Mouse (Mus musculus): ENCODE results near the gene Ppp1r12a. TPM values are rescaled to one million over a fixed set of nuclear protein-coding genes. Genes with fewer than 3 reads are reported as not detected.
A peak's percentile ranks its signal among the peaks of the same experiment; 100 is the strongest.

The Ppp1r12a gene
- polyA plus RNA-seq, 1 experiment from 2014 or later: 39.6 TPM

DNA sequence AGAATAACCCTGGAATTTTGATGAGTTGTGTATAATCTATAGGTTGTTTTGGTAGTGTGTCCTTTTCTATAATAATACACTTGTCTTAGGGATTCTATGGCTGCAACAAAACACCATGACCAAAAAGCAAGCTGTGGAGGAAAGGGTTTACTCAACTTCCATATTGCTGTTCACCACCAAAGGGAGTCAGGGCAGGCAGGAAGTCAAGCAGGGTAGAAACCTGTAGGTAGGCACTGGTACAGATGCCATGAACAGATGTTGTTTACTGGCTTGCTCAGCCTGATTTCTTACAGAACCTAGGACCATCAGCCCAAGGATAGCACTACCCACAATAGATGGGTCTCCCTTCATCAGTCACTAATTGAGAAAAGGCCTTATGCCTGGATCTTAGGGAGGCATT is 41.4 kb downstream of the Ppp1r12a start:
- Histone ChIP-seq H3K4me1 (replicated peaks) (peaks cover 3% of the 10 kb centered on the region; the same call in 1 of the 2 replicates), H3K27ac (no peak overlapping the region), H3K4me3 (replicated peaks) (no peak overlapping the region), H3K27me3 (no peaks in the 10 kb centered on the region), H3K9ac (no peak overlapping the region), H3K36me3 (peaks cover 9% of the 10 kb centered on the region), H3K9me3 (replicated peaks) (no peaks in the 10 kb centered on the region), H3K4me2 (no peak overlapping the region)
- DNase-seq (no peak), ATAC-seq (ENCODE audit: low read depth) (no peak)

DNA sequence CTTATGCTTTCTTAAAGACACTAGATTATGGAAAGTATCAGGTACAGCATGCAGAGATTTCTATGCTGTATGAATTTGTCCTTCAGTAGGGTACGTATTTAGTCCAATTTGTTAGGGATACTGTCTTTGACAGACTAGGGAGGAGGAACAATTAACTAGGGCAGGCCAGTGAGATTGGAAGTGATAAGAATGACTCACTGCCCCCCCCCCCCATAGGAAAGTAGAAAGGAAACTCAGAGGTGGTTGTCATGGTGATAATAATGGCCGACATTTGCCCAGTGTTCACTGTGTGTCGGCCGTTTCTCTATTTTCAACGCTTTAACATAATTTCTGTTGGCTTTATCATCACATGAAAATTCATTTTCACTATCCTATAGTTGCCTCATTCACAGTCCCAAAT is 47.4 kb downstream of the Ppp1r12a start:
- DNase-seq (no peak), ATAC-seq (ENCODE audit: low read depth) (no peak)
- no peaks in the 10 kb centered on the region for H3K9me3 ChIP-seq (replicated peaks)
- 0 out of 2 replicates have a peak, but pooled peaks cover 3% of the 10 kb centered on the region for H3K36me3 ChIP-seq
- no peaks in the 10 kb centered on the region for H3K27me3 ChIP-seq
- 78% methylated on average over 5 of the region's 5 CpGs for WGBS (ENCODE audit: insufficient replicate concordance)
- no peak overlapping the region for H3K27ac ChIP-seq
- H3K4me3 ChIP-seq (replicated peaks): no peak overlapping the region
- no peak overlapping the region for H3K4me2 ChIP-seq
- no peak overlapping the region for H3K9ac ChIP-seq
- no peaks in the 10 kb centered on the region for H3K4me1 ChIP-seq (replicated peaks)

DNA sequence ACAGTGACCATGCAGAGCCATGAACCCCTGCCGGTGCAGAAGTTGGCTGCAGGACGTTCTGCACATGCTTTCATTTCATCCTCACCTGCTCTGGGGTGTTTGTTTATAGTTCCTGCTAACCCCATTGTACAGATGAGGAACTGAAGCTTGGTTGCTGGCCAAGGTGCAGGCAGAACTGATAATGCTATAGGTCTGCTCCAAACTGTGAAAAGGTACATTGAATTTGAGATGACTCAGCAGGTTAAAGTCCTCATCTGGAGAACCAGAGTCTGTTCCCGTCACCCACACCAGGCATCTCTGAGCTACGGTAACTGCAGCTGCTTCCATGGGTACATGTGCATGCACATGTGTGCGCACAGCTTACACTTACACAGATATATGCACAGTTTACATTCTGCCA is 62.4 kb downstream of the Ppp1r12a start:
- ATAC-seq (ENCODE audit: low read depth): 0 out of 2 replicates have a peak, but pooled peaks have one; percentile 31
- no peaks in the 10 kb centered on the region for H3K27me3 ChIP-seq
- DNase-seq: no peak
- H3K36me3 ChIP-seq: peaks cover 14% of the 10 kb centered on the region
- no peaks in the 10 kb centered on the region for H3K9me3 ChIP-seq (replicated peaks)
- no peak overlapping the region for H3K4me2 ChIP-seq
- H3K4me1 ChIP-seq (replicated peaks): no peaks in the 10 kb centered on the region
- WGBS (ENCODE audit: insufficient replicate concordance): 85% methylated on average over 5 of the region's 5 CpGs
- no peak overlapping the region for H3K4me3 ChIP-seq (replicated peaks)
- no peak overlapping the region for H3K9ac ChIP-seq
- no peak overlapping the region for H3K27ac ChIP-seq

DNA sequence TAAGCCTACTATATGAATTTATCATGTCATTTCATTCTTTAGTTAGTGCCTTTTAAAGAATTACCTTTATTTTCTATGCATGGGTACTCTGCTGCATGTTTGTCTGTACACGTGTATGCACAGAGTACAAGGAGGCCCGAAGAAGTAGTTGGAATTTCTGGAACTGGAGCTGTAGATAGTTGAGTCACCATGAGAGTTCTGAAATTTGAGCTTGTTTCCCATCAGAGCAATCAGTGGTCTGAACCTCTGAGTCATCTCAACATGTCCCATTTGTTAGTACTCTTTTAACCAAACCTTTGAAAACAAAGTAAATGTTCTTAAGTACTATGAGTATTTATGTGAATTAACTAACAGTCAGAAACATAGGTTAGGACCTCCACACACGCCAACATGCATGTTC is 75.1 kb downstream of the Ppp1r12a start:
- Histone ChIP-seq H3K9me3 (replicated peaks) (no peaks in the 10 kb centered on the region), H3K4me1 (replicated peaks) (no peaks in the 10 kb centered on the region), H3K27ac (no peak overlapping the region), H3K27me3 (no peaks in the 10 kb centered on the region), H3K4me2 (no peak overlapping the region), H3K9ac (no peak overlapping the region), H3K36me3 (peaks cover 35% of the 10 kb centered on the region), H3K4me3 (replicated peaks) (no peak overlapping the region)
- 87% methylated on average over 3 of the region's 3 CpGs for WGBS (ENCODE audit: insufficient replicate concordance)
- DNase-seq: no peak
- ATAC-seq (ENCODE audit: low read depth): no peak

DNA sequence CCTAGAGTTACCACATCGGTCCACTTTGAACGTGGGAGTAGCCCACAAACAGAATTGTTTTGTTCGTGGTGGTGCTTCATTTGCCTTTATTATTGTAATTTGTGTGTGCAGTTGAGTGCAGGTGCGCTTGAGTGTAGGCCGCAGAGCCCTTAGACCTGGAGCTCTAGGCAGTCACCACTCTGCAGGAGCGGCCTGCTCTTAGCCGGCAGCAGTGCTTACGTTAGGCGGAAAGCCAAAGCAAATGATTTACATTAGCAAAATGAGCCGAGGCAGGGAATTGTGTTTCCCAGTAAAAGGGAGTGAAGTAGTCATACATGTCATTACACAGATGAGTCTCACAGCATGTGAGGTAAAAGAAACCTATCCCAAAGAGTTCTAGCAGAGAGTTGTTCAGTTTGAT is 77.1 kb downstream of the Ppp1r12a start:
- Histone ChIP-seq H3K36me3 (peaks cover 37% of the 10 kb centered on the region), H3K27me3 (no peaks in the 10 kb centered on the region), H3K4me2 (no peak overlapping the region), H3K9ac (no peak overlapping the region), H3K4me1 (replicated peaks) (no peaks in the 10 kb centered on the region), H3K27ac (no peak overlapping the region), H3K4me3 (replicated peaks) (no peak overlapping the region), H3K9me3 (replicated peaks) (no peaks in the 10 kb centered on the region)
- WGBS (ENCODE audit: insufficient replicate concordance): 89% methylated on average over 10 of the region's 10 CpGs
- no peak for DNase-seq
- no peak for ATAC-seq (ENCODE audit: low read depth)

DNA sequence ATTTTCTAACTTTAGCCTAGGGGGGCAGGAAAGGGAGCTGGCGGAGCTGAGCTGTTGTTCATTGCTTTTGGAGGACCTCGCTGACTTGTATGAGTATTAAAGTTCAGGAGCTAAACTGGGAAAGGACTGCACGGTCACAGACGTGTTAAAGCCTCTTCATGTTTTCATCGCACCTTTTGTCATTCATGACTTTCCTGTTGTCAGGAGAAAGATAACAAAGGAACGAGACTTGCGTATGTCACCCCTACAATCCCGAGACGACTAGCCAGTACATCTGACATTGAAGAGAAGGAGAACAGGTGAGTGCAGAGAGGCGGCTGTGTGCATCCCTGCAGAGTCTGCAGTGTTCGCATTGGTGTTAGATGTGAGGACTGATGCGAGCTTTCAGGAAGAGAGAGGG is 88.7 kb downstream of the Ppp1r12a start:
- Histone ChIP-seq H3K36me3 (peaks cover 41% of the 10 kb centered on the region), H3K4me2 (no peak overlapping the region), H3K9ac (no peak overlapping the region), H3K4me1 (replicated peaks) (peaks cover 3% of the 10 kb centered on the region), H3K27ac (no peak overlapping the region), H3K9me3 (replicated peaks) (no peaks in the 10 kb centered on the region), H3K27me3 (no peaks in the 10 kb centered on the region), H3K4me3 (replicated peaks) (no peak overlapping the region)
- ATAC-seq (ENCODE audit: low read depth) (no peak), DNase-seq (no peak)
- WGBS (ENCODE audit: insufficient replicate concordance): 84% methylated on average over 12 of the region's 12 CpGs

DNA sequence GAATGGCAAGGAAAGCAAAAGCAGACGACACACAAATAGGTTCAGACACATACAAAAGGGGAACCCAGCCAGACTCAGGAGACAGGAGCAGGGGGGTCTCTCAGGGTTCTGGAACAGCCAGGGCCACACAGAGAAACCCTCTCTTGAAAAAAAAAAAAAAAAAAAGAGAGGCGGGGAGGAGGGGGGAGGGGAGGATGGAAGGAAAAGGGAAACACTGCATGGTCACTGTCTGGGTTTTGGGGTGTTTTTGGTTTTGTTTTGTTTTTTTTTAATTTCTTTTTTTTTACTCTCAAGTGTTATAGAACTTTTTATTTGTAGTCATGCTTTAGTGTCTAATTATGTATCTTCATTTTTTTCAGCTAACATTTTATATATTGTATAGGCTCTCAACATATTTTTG is 89.2 kb downstream of the Ppp1r12a start:
- Histone ChIP-seq H3K4me2 (no peak overlapping the region), H3K4me3 (replicated peaks) (no peak overlapping the region), H3K27ac (no peak overlapping the region), H3K4me1 (replicated peaks) (peaks cover 8% of the 10 kb centered on the region), H3K9ac (no peak overlapping the region), H3K36me3 (peaks cover 44% of the 10 kb centered on the region), H3K9me3 (replicated peaks) (no peaks in the 10 kb centered on the region), H3K27me3 (no peaks in the 10 kb centered on the region)
- ATAC-seq (ENCODE audit: low read depth): no peak
- DNase-seq: no peak
- WGBS (ENCODE audit: insufficient replicate concordance): 45% methylated on average over 2 of the region's 2 CpGs

DNA sequence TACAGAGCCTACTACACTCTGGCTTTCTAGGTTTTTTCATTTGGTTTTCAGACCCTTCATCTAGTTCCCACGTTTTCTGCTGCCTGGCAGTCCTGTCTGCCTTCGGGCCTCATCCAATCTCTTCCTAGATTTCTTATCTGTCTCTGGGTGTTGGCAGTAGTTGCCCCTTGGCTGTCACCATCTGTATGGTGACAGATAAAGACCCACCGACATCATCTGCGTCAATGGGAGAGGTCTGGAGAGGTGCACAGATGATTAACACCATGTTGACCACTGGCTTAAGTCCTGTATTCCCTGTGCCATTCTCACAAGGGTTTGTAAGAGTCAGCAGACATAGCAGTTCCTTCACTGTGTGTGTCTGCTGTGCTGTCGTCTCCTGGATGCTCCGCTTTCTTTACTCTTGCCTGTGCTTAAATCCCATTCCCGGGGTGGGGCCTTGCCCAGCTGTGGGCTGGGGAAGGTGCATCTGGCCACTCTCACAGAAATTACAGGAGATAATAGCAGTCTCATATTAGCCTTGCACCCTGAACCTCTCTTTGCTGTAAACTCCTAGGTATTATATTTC is 93.9 kb downstream of the Ppp1r12a start:
- Histone ChIP-seq H3K36me3 (peaks cover 43% of the 10 kb centered on the region), H3K27ac (no peak overlapping the region; the same call in 1 of the 2 replicates)
- ATAC-seq (ENCODE audit: low read depth): peak; percentile 92

DNA sequence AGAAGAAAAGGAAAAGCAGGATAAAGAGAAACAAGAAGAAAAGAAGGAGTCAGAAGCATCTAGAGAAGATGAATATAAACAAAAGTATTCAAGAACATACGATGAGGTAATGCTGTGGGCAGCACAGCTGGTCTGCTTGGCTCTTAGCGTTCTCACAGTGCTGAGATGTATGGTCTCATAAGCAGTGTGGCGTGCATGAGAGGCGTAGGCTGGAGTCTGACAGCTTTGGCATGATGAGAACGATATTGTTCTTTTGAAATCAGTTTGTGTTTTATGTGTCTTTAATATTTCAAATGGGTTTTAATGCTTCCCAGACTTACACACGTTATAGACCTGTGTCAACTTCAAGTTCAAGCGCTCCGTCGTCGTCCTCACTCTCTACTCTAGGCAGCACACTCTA is 98.9 kb downstream of the Ppp1r12a start:
- Histone ChIP-seq H3K4me2 (no peak overlapping the region), H3K4me1 (replicated peaks) (peaks cover 4% of the 10 kb centered on the region), H3K27me3 (no peaks in the 10 kb centered on the region), H3K9me3 (replicated peaks) (no peaks in the 10 kb centered on the region), H3K4me3 (replicated peaks) (no peak overlapping the region), H3K36me3 (peaks cover 51% of the 10 kb centered on the region), H3K27ac (no peak overlapping the region), H3K9ac (no peak overlapping the region)
- WGBS (ENCODE audit: insufficient replicate concordance): 90% methylated on average over 10 of the region's 10 CpGs
- no peak for DNase-seq
- no peak for ATAC-seq (ENCODE audit: low read depth)

More for the DNA sequence above, 93.9 kb downstream of the Ppp1r12a start:
- H3K9ac ChIP-seq: no peak overlapping the region
- peaks cover 9% of the 10 kb centered on the region for H3K4me1 ChIP-seq (replicated peaks)
- H3K4me3 ChIP-seq (replicated peaks): no peak overlapping the region
- H3K9me3 ChIP-seq (replicated peaks): no peaks in the 10 kb centered on the region
- peak; percentile 44 for DNase-seq
- H3K27me3 ChIP-seq: no peaks in the 10 kb centered on the region
- no peak overlapping the region for H3K4me2 ChIP-seq
- WGBS (ENCODE audit: insufficient replicate concordance): 38% methylated on average over 7 of the region's 7 CpGs

DNA sequence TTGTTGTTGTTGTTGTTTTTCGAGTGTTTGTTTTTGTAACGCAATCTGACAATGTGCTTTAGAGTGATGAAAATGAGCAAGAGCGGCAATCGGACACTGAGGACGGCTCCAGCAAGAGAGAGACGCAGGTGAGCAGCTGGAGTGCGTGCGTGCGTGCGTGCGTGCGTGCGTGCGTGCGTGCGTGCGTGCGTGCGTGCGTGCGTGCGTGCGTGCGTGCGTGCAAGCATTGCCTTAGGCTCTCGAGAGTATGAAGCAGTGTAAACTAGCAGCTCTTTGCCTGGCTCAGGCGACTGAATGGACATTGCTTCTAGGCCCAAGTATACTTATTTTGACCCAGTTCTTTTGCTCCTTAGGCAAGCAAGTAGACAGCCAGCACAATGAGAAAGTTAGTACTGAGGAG is 102.6 kb downstream of the Ppp1r12a start:
- no peak for DNase-seq
- ATAC-seq (ENCODE audit: low read depth): no peak
- Histone ChIP-seq H3K9me3 (replicated peaks) (no peaks in the 10 kb centered on the region), H3K9ac (no peak overlapping the region), H3K27me3 (no peaks in the 10 kb centered on the region), H3K4me1 (replicated peaks) (no peaks in the 10 kb centered on the region), H3K27ac (no peak overlapping the region), H3K36me3 (peaks cover 56% of the 10 kb centered on the region), H3K4me2 (no peak overlapping the region), H3K4me3 (replicated peaks) (no peak overlapping the region)
- 92% methylated on average over 27 of the region's 27 CpGs for WGBS (ENCODE audit: insufficient replicate concordance)

DNA sequence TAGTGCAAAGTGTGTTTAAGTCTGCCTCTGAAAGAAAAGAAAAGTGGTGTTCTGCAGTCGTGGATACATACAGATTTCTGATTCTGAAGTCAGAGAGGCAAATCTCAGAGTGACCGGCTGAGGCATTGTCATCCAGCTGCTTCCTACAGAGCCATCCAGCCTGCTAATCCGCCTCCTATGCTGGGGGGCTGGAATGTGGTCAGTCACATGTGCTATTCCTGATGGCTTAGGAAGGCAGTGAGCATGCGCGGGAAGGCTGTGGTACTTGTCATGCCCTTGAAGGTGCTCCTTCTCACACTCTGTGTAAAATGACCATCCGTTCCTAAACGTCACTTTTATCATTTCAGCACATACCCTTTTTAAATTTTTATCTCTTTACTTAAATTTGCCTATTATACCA is 109.2 kb downstream of the Ppp1r12a start:
- no peak for ATAC-seq (ENCODE audit: low read depth)
- Histone ChIP-seq H3K27ac (no peak overlapping the region), H3K36me3 (peaks cover 58% of the 10 kb centered on the region), H3K9ac (no peak overlapping the region), H3K4me3 (replicated peaks) (no peak overlapping the region), H3K27me3 (no peaks in the 10 kb centered on the region), H3K4me1 (replicated peaks) (no peaks in the 10 kb centered on the region), H3K4me2 (no peak overlapping the region), H3K9me3 (replicated peaks) (no peaks in the 10 kb centered on the region)
- no peak for DNase-seq
- WGBS (ENCODE audit: insufficient replicate concordance): 88% methylated on average over 7 of the region's 7 CpGs

DNA sequence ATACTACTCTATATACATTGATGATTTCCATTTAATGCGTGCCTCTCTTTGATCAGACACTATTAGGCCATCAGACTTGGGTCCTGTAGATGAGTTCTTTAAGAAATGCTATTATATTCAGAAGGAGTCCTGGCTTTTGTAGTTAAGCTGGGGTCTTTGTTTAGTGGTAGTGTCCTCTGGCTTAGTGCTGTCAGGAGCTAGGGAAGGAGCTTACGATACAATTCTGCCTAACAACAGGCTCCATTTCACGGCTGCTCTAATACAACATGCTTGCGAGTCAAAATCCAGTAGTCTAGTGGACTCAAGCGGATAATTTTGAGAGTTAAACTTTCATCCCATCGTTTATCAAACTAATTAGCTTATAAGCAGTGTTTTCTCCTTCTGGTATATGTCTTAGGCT is 114.7 kb downstream of the Ppp1r12a start:
- Histone ChIP-seq H3K36me3 (peaks cover 50% of the 10 kb centered on the region), H3K27ac (no peak overlapping the region), H3K4me2 (no peak overlapping the region), H3K9me3 (replicated peaks) (no peaks in the 10 kb centered on the region), H3K9ac (no peak overlapping the region), H3K4me1 (replicated peaks) (no peaks in the 10 kb centered on the region), H3K4me3 (replicated peaks) (no peak overlapping the region), H3K27me3 (no peaks in the 10 kb centered on the region)
- DNase-seq (no peak), ATAC-seq (ENCODE audit: low read depth) (no peak)
- 87% methylated on average over 6 of the region's 6 CpGs for WGBS (ENCODE audit: insufficient replicate concordance)
